Mouse (Mus musculus) ES-Bruce4 (cell line): ENCODE measurements at regions not wholly inside any gene's neighbourhood (a gene's known extent, or its start where the extent isn't known, plus 50 kb on each side); places are given as distances from the start of the nearest gene placed in this dataset.

ENCODE experiments used
- CTCF ChIP-seq: IDR thresholded peaks from one replicate; pipeline ENCODE4 v1.8.1; 2011; ENCODE audit warnings: low read depth, low read length
- POLR2A ChIP-seq: IDR thresholded peaks from one replicate; pipeline ENCODE4 v1.8.1; 2011; ENCODE audit warnings: low read length; ENCODE audit not compliant: insufficient read depth

GRCm38 (mm10) chr3:34893381-34893780, 243.2 kb downstream of the Sox2 start:
- TF ChIP-seq CTCF (no peak), POLR2A (no peak)
